Mouse (Mus musculus): ENCODE results near the gene Dclk2. TPM values are rescaled to one million over a fixed set of nuclear protein-coding genes. Genes with fewer than 3 reads are reported as not detected.

Gene Dclk2
- total RNA-seq, 2 experiments from 2014 or later, result 18.8 to 19.2 TPM

DNA sequence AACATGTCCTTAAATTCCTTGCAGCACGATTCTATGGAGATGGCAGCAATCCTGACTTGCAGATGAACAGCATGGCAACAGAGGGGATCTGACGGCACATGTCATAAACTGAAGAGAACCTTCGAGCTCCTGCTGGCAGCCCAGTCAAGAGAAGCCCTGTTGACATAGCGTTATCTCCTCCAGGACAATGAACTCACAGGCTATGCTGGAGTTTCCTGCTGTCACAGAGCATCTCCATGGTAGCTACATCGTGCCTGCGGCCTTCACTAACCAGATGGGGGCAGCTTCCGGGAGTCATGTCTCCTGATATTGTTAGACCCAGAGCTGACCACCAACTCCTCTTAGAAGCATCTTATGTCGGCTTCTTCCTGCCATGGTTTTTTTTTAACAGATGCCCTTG is 117.8 kb downstream of the Dclk2 start:
- DNase-seq (ENCODE audit: low spot score in 2 of 2), result no peak

DNA sequence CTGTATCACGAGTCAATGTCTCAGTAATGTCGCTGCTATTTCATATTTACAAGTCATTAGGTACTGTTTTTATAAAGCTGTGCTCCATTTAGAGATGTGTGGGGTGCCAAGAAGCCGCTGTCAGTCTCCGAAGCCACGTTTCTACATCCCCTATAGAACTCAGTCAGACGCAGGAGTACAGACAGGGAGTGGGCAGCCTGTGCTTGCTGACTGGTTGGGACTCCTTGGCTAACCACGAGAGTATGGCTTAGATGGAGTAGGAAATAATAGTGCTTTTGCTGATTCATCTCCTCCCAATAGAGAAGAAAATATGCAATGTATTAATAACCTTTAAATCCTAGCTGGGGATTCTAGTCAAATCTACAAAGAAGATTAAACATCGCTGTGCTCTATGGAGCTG is 119.8 kb downstream of the Dclk2 start:
- DNase-seq (ENCODE audit: low spot score in 2 of 2), result no peak

DNA sequence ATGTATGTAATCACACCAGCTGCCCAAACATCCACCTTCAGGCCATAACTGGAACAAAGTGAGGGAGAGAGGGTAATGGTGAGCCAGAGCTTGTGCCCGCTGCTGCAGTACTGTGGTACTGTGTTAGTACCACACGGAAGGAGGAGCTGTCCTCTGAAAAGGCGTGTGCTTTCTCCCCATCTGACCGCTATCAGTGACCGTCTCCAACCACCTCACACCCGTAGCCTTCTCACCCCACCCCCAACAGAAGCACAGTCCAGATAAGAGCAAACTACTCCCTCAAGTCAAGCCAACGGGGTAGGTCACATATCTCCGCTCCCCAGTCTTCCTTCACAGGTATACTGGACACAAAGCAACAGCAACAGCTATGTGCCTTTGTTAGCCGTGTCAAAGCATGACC is 121.6 kb downstream of the Dclk2 start:
- DNase-seq (ENCODE audit: low spot score in 2 of 2), result no peak

DNA sequence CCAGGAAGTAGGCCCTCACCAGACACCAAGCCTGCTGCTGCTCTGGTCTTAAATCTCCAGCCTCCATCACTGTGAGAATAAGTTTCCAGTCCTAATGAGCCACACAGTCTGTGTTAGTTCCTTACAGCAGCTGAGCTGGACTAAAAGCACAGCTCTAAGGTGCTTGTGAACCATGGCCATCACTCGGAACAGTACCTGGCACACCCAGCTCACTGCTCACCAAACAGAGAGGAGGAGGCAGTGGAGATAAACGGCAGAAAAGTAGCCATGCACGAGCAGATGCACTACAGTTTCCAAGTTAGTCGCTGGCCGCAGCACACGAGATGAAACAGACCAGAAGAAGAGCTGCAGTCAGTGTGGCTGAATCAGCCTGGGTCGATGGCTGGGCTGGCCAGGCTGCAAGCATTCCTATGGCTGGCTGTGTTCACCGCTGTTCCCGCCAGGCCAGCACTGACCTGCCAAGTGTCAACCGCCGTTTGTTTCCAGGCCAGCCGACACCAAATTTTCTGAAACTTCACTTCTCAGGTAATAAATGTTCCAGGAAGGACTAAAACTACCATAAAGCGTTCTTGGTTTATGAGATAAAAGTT is 122.7 kb downstream of the Dclk2 start:
- no peak for DNase-seq (ENCODE audit: low spot score in 2 of 2)

DNA sequence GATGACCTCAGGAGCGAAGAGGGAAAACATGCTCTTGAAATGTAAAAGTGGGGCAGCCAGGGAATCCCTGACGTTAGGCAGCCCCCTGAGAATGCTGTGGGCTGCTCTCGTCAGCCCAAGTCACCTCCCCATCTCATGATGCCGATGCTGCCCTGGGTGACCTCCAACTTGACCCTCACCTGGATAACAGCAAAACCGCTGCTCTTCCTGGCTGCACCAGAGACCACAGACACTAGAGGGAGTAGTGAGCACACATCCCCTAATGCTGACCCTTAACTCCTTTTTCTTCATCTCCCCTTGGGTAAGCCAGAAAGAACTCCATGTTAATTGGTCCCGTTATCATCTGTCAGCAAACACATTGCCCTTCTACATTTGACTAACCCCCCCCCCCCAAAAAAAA is 123.9 kb downstream of the Dclk2 start:
- no peak for DNase-seq (ENCODE audit: low spot score in 2 of 2)

DNA sequence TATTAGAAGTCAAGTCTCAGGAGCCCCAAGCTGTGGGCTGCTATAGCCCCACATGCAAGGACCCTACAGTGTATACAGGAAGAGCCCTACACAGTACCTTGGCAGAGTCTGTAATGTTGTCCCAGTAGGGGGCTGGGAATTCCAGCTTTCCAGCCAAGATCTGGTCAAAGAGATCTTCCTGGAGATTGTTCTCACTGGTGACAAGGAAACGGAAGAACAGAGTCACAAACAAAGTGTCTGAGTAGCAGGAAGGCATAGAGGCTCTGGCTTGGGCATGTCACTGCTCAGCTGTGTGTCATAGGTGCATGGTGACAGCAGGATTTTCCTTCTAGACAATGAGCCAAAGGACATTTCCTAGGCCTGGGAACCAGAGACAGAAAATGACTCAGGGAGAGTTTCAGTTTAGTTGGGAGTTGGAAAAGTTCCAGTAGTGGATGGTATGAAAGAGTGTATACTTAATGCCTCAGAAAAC is 126.9 kb downstream of the Dclk2 start:
- no peak for DNase-seq (ENCODE audit: low spot score in 2 of 2)

DNA sequence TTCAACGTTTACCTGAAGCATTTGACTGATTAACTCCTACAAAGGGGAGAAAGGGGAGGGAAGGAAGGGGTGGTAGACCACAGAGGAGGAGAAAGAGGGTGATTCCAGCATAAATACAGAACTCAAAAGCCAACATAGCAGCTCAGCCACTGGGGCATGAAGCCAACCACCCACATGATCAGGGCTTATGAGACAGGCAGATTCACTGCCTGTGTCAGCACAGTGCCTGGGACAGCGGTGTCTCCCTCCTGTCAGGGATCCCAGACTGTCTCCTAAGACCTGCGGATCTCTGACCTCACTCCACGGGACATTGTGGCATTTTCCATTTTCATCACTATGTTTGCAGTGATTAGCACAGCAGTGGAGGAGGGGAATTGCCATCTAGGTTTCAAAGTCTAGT is 127.4 kb downstream of the Dclk2 start:
- no peak for DNase-seq (ENCODE audit: low spot score in 2 of 2)

DNA sequence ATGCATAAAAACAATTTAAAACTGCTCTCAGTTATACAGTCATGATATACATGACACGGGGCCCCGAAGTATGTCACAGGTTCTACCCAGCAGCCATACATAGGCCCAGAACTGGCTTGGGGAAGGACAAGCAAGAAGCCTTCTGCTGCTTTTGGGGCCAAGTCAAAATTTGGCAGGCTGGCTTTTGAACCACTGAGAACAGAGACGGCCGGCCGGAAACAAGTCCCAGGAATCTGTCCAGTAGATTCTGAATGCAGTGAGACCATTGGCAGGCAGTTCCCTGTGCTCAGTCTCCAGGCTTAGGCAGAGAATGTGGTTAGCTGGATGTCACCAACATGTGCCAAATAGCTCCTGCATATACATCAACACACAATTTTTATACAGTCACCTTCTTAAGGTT is 130.9 kb downstream of the Dclk2 start:
- no peak for DNase-seq (ENCODE audit: low spot score in 2 of 2)

DNA sequence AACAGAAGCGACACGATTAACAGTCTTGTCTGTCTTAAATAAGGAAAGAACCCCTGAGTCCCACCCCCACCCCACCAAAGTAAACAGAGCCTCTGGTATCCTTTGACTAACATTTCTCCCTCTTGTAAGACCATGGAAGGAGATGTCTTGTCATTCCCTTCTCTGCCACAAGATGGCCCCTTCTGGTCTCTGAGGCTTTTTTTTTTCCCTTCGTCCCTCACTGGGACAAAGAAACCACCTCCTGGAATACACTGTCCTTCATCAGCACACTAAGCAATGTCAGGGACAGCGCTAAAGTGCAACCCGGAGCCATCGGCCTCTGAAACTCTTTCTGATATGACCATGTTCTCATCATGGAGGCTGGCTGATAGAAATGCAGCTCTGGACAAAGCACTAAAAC is 131.9 kb downstream of the Dclk2 start:
- peak in 1 of 2 experiments; percentile 52 for DNase-seq (ENCODE audit: low spot score in 2 of 2)

DNA sequence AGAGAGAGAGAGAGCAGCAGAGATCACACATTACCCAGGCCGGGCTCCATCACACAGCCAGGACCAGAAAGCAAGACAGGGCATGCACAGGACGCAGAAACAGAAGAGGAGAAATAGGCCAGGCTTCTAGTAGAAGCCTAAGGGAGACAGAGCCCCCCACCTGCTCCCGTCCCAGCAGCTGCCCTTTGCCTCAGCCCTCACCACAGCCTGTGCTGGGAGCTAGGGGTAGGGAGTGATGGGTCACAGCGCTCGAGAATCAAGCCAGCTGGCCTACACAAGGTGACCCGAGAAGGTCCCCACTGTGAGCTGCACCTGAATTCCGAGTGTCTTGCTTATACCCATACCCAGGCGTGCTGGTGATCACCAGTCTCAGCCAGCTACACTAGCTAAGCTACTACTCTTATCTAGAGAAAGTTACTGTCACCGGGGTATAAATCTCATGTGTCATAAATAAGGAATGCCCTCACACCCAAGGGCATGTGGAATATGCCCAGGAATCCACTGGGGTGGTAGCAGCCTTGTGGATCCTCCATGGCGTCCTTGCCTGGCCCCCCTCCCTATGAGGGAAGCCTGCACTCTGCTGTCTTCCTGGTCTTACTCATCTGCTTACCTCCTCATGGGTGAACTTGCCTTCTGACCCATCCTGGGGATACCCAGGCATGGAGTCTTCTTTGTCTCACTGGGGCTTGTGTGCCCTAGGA is 133.1 kb downstream of the Dclk2 start:
- DNase-seq (ENCODE audit: low spot score in 2 of 2), result no peak

DNA sequence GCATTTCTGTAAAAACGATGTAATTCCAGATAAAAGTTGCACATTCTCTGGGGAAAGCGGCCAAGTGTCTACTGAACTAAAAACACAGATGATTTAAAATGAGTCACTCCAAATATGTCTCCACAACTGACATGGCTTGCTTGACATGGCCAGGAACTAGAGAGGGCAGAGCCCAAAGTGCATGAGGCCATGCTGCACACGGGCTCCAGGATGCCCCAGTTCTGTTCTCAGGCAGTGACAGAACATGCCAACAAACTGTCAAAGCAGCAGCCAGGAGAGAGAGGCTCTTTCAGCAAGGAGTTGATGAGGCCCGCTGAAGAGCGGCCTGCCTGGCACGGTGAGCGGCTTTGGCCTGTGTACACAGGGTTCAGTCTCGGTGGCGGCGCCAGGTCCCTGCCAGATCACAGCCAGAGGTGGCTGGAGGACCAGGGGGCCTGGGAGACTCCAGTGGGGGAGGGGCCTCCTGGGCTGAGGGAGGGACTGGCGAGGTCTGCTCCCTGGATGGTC is 133.8 kb downstream of the Dclk2 start:
- no peak for DNase-seq (ENCODE audit: low spot score in 2 of 2)

DNA sequence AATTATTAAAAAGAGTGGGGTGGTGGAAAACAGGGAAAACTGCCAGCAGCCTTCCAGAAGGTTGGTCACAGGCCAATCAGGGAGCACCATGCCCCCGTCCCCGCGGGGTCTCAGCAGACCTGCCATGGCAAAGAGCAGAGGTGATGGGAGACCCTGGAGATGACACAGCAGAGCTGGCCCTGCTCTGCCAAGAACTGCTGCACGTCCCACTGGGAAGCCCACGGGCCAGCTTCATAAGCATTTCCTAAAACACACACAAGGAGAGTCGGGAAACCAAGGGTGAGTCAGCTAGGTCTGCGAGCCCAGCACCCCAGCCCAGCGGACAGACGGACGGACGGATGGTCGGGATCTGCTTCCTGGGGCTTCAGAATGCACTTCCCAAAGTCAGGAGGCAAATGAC is 134.4 kb downstream of the Dclk2 start:
- no peak for DNase-seq (ENCODE audit: low spot score in 2 of 2)

DNA sequence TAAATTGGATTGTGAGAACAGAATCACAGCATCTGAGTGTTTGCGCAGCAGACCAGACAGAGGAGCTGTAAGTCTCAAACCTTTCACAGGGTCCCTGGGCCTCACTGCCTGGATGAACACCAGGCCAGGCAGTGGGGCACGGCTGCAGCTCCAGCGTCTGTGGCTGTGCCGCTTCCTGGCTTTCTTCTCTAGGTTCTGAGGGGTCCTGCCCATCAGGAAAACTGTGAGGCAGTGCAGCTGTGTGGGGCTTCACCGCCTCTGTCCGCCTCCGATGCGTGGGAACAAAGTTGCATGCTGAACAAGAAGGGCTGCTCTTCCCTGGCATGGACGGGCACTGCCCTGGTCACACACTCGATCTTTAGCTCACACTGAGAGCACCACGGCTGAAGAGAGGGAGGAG is 135.7 kb downstream of the Dclk2 start:
- DNase-seq (ENCODE audit: low spot score in 2 of 2), result no peak

DNA sequence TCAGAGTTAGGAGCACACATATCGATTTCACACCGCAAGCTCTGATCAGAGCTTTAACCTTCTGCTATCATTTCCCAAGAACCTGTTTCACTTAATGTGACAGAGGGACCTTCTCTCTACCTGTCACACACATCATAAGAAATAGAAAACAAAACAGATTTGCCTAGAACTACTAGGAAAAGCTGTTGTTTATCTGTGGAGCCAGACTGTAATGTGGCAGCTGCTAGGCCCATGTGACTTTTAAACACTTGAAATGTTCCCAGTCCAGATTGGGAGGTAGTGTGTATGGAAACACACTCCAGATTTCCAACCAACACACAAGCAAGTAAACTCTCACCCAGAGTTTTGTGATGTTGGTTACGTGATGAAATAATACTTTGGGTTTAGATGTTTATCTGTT is 136.6 kb downstream of the Dclk2 start:
- no peak for DNase-seq (ENCODE audit: low spot score in 2 of 2)

DNA sequence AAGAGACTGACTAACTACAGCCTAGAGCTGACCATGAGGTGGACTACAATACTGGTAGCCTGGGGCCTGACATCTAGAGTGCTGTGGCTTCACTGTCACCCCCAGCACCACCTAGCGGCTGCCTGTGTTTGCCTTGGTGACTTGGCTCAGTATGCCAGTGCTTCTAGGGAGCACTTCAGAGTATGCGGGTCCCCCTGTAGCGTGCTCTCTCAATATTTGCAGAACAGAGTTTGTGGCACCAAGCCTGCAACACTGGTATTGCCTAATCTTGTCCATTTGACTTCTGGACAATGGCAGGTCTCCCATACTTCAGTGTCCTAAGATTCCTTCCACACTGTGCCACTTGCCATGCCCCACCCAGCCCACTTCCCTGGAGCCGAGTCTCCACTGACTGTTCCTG is 140.9 kb downstream of the Dclk2 start:
- no peak for DNase-seq (ENCODE audit: low spot score in 2 of 2)

DNA sequence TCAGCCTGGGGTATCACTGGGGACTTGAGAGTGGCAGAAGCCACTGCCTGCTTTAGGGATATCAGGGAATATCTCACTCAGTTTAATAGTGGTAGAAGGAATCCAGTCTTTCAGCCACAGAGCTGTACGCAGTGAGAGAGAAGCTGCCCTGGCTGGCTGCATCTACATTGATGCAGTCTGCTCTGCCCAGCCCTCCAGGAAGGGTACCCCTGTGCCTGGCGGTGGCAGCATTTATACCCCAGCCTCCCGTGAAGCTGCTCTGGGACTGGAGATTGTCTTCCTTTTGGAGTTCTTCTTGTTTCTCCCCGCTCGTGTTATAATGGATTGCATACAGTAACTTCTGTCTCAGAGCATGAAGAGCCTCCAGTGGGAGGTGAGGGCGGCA is 145.2 kb downstream of the Dclk2 start:
- DNase-seq (ENCODE audit: low spot score in 2 of 2), result no peak

DNA sequence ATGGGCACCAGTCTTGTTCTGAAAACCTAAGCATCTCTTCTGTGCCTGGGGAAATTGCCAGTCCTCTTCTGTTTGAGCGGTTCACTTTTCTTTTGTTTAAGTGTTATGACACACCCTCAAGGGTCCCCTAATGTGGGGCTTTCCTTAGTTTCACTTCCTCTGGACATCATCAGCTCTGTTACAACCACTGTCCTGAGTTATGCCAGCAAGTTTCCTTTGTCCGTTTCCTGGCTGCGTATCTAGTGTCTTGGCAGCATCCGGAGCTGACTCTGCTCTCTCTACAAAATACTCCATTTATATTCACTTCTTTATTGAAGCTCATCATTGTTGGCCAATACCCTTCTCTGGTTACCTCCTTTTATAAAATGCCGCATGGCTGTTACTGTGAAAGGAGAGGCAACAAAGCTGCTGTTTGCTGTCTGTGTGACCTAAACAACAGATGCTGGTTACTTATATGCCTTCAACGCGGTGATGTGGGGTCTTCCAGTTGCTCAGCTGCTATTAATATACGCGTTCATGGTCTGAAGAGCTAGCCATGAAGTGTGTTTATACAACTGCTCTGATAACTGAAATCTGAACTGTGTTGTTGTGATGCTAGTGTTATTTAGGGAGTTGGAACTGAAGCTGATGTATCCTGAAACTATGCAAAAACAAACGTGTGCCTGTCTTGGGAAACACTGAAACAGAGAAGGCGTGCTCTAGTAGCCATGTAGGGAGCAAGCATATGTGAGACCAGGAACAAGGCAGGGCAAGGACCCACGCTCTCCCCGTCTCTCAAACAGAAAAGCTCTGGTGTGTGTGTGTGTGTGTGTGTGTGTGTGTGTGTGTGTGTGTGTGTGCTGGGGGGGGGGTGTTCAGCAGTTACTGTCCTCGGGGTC is 145.8 kb downstream of the Dclk2 start:
- no peak for DNase-seq (ENCODE audit: low spot score in 2 of 2)

DNA sequence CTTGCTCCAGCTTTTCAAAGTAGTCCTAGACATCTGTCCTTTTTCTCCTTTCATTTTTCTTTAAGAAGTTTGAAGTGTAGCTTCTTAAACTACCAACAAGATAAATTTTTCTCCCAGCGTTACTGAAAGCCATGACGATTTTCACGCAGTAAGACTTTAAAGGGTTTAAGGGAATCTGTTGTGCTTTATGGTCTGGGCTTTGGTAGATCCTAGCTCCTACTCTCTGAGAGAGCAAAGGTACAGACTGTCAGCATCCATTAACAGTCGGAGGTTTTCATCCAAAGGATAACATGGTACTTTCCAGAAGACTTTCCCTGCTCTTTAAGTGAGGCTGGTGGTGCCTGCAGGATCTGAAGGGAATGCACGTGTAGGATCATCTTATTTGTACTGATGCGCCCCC is 151.7 kb downstream of the Dclk2 start:
- DNase-seq (ENCODE audit: low spot score in 2 of 2), result no peak

DNA sequence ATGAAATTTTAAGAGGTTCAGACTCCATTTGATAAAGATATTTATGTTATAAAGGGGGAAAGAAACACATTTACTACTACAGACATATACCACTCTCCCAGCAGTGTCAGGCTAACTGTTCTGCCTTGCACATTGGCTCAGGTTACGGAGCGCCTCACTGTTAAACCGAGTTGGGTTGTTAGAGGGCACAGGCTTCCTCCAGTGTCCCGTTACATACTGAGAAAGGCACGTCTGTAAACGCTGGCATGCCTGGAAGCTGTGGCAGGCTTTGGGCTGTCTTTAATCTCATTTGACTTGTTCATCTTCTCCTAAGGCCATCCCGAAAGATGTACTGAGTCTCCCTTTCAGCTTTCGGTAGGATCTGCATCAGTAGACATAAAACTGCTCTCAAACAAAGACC is 152.1 kb downstream of the Dclk2 start:
- DNase-seq (ENCODE audit: low spot score in 2 of 2), result no peak

DNA sequence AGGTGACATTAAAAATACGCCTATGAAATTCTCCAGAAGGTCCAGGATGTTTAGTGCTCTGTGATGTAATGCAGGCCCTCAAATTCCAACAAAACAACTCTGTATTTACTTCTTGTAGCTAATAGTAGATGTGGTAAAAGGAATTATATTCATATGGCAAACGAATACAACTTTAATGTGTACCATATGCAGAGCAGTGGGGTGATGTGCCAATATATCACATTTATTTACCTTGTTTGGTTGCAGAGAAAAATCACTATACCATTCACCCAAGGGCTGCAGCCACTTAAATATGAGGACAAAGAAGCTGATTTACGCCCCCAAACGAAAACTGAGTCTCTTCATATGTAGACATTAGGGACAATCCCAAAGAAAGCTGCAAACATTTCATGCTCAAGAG is 158.2 kb downstream of the Dclk2 start:
- DNase-seq (ENCODE audit: low spot score in 2 of 2), result no peak

DNA sequence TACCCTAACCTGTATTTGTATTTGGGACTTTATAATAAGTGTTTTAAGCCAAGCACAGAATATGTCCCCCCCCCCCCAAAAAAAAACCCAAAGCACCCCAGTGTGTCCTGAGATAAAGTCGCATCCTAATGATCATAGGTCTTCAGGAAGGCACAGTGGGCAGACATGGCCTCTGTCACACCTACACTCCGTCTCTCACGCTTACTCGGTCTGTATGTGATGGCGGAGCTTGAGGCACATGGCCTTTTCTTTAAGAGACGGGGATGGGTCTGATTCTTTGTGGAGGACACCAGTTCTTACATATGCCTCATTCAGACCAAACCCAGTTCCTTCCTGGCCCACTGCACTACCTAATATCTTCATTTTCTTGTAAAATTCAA is 158.6 kb downstream of the Dclk2 start:
- no peak for DNase-seq (ENCODE audit: low spot score in 2 of 2)
